Mouse (Mus musculus) mouse embryonic stem cell (cell line): ENCODE measurements around the gene Paxx.

Source experiments
- in situ Hi-C, 2 experiments: fragments of 300-500 bp; cut with MboI; formaldehyde crosslinking; loops; 1 replicate in 1 of 2; 3 replicates in 1 of 2; pipeline ENCODE4 v1.14.3; 2019 to 2020; ENCODE audit warnings: low sequenced_read_pairs in 2 of 2, low pct_unique_long_range_greater_than_20kb in 1 of 2, mixed read lengths in 1 of 2; ENCODE audit not compliant: unreplicated experiment in 1 of 2

Gene Paxx

DNA sequence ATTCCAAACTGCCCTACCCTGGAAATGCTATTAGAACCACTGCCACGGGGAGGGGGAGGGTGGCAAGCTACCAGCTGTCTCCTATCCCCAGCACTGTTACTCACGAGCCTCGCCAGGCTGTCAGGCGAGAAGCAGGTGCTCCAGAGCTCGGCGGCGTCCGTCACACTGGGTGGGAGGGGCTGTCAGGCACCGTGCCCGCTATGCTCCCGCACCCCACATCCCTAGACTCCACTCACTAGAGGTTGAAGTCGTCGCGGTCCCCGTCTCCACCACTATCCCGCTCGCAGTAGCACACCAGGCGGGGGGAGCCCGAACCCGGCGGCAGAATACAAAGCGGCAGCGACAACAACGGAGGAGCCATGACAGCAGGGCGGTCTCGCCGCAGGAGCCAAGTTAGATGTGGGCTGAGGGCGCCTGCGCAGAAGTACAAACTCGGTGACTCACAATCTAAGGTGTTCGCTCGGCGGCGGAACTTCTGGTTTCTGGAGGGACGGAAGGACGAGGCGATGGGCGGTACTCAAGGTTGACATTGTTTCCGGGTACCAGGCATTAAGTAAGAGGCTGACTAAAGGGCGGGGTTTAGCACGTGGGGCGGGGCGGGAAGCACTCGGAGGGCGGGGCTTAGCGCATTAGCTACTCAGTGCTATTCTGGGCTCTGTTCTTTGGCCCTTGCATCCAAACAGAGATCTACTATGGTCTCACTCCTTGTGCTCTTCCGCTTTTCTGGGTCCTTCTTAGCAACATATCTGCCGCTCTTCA is at the start of gene Paxx:
Gene Paxx (minus strand): TSS at position 544 of the 759 bp plus-strand sequence.
- in situ Hi-C loops, result no loop called here

DNA sequence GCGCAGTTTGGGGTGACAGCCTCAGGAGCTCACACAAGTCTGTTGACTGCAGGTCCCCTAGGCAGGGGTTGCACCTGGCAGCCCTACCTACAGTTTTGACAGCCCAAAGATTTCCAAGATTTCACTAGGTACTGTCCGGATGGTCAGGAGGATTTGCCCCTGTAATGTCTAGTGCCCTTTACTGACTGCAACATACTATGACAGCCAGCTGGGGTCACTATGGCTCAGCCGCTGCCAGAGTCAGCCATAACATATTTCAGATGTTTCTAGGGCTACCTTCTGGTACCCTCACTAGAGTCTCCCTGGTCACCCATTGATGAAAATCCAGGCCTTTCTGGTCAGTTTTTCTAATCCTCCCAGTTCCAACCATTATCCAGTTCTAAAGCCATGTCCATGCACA is 49.0 kb upstream of the Paxx start:
- in situ Hi-C loops, result no loop called here

DNA sequence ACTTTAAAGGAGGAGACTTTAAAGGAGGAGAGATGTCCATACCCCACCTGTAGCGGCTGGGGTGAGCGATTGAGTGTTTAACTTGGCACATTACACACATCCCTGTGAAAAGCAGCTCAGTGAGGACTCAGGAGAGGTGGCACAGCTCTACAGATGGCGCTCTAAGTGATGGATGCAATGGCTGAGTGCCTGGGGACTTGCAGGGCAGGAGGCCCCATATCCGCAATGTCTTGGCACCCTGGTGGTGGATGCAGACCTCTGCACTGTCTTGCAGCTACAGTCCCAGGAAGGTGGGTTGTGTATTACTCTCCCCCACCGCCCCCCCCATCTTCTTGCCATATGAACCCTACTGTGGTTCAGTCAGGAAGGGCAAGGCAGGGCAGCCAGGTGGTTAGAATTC is 46.1 kb upstream of the Paxx start:
- in situ Hi-C loops, result no loop called here

DNA sequence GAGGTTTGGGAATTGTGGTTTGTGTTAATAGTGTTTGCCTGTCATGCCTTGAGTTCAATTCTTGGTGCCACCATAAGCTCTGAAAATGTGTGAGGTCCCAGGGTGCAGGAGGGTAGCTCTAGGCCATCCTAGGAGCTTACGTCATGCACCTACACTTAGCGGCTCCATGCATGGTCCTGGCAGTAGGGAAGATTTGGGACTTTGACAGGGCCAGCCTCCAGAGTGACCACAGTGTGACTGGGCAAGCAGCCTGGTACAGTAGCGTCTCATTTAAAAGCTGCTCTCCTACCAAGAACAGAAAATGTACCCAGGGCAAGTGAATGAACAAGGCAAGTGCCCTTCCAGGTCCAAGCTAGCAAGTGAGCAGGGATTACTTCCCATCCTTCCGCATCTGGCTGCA is 45.0 kb upstream of the Paxx start:
- in situ Hi-C loops, result no loop called here

DNA sequence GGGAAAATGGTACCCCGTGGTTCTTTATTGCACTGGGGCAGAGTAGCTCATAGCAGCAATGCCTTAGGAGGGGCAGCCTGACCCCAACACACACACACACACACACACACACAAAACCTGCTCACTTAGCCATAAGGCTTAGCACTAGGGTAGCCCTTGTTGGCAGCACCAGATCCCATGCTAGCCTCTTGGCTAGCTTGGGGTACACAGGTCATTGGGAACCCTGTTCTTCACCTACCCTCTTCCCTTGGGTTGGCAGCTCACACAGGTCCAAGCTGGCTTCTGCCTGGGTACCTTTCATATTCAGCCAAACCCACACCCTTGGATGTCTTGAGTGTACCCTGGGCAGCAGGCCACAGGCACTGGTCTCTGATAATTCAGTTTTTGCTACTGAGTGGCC is 44.1 kb upstream of the Paxx start:
- in situ Hi-C loops, result no loop called here

DNA sequence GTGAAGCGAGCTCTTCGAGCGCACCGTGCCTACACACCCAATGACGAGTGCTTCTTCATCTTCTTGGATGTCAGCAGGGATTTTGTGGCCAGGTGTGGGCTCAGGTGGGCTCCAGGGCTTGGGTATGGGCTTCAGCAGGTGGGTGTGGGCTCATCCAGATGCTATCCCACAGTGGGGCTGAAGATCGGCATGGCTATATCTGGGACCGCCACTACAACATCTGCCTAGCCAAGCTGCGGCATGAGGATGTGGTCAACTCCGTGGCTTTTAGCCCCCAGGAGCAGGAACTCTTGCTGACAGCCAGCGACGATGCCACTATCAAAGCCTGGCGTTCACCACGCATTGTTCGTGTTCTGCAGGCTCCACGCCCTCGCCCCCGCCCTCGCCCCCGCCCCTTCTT is 43.6 kb upstream of the Paxx start:
- in situ Hi-C loops, result no loop called here

DNA sequence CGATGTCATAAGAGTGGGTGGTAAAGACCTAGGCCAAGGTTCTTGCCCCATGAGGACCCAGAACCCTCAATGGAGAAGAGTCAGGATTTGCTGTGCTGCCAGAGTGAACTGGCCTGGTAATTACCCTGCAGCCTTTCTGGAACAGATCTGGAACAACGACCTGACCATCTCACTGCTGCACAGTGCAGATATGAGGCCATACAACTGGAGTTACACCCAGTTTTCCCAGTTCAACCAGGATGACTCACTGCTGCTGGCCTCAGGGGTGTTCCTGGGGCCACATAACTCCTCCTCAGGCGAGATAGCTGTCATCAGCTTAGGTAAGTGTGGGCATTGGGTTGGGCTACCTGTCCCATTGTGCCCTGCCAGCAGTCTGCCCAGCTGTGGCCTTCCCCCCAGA is 41.8 kb upstream of the Paxx start:
- in situ Hi-C loops, result no loop called here

DNA sequence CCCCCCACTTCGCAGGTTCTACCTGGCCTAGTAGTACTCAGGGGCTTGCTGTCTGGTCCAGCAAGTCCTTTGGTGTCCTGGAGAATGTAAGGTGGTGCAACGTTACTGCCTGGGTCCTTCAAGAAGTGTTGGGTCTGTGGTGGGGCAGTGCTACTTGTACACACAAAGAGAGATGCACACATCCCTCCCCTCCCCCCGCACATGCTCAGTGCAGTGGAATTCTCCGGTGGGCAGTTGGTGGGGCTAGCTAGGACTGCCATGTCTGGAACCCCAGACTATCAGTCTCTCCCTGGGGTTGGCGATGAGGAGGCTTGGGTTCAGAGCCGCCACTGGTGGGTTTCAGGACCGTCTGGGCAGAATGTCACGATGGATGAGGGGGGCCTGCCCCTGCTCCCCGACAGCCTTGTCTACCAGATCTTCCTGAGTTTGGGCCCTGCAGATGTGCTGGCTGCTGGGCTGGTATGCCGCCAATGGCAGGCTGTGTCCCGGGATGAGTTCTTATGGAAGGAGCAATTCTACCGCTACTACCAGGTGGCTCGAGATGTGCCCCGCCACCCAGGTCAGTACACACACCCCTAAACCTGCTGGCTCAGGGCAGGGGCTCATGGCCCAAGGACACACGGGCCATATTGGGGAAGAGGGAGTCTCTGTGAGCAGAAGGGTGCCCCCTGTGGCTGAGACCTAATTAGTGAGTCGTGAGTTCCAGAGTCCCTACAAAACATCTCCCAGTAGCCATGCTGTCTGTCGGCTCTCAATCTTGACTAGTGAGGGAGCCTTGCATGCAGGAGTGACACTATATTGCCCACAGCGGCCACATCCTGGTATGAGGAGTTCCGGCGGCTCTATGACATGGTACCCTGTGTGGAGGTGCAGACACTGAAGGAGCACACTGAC is 40.9 kb upstream of the Paxx start, which contains the start of gene C8g:
Gene C8g (minus strand): TSS at position 127 of the 894 bp plus-strand sequence.
- in situ Hi-C loops, result no loop called here

DNA sequence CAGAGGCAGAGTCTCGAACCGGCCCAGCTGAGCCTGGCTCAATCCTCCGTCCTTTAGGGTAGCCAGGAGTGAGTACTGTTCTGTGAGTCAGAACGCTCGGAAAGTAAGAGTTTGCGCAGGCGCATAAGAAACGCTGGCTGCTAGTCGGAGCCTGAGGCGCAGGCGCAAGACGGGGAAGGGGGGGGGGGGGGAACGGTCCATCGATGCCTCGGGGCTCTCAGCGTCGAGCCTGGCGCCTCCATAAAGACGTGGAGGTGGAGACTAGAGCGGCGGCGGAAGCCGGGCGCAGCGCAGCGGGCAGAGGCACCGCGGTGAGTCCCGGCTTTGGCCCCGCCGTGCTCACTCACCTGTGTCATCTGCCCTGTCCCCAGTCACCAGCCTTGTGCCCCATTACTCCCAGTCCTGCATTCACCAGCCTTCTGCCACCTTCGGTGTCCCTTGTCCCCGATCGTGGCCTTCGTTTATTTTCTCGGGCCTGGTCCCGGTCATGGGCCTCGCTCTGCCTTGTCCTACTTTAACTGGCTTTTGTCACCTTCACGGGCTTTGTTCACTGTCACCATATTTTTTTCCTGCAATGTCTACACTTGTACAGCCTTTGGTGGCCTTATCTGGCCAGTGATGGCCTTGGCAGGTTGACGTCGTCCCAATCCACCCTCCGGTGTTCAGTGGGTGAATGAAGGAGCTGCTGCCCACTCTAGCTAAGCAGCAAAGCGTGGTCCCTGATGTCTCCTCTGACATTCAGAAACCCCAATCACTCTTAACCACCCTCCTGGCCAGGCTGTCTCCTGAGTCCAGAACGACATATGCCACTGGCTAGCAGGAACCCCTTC is 39.9 kb upstream of the Paxx start, which contains the start of gene Fbxw5:
Gene Fbxw5 (plus strand): TSS at position 175 of the 830 bp plus-strand sequence.
- in situ Hi-C loops, result no loop called here

DNA sequence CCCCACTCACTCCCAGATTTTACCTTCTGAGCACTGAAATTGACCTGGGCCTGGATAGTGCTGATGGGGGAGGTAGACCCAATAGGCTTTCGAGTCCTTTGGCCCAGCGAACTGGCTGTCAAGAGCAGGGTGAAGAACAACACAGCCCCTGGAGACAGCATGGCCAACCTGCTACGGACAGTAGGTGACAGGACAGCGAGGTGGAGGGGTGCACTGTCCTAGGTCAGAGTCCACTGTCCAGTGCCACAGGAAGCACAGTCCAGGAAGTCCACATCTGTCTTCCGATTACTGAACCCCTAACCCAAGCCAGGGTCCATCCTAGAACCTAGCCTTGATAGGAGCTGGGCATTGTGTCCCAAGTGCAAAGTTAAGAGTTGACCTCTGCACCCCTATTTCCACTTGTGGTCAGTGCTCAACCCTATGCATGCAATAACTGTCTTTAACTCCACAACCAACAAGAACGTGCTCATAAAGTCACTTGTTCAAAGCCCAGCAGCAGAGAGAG is 39.2 kb upstream of the Paxx start:
- in situ Hi-C loops, result no loop called here

DNA sequence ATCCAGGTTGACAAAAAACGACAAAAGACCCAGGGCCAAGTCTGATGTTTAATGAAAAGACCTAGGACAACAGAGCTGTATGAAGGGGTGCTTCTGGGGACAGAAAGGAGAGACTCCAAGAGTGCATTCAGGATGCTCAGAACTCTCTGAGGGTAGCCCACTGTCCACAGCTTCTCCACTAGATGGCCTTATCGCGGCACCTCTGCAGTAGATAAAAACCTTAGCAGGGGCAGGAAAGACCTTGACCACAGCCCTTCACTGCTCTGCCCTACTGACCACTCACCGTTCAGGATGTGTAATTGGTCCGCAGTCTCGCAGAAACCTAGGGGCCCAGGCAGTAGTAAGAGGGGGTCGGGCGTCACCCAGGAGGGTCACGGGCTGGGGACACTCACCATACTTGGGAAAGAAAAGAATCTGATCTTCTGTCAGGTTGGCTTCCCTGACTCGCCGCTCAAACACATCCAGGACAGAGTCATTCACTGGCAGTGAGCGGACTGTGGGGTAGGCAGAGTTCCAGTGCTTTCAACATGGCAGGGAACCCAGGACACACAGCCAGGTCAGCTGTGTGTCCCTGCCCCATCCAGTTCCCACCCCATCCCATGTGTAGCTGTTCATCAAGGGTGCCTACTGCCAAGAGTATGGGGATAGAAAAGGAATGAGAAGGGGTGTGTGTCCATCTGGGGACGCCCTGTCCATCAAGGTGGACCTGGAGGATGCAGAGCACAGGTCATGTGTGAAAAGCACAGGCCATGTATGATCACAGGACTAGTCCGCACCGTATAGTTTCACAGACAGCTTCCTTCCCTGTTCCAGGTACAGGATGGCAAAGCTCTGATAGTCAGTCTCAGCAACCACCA is 38.0 kb upstream of the Paxx start:
- in situ Hi-C loops, result no loop called here

DNA sequence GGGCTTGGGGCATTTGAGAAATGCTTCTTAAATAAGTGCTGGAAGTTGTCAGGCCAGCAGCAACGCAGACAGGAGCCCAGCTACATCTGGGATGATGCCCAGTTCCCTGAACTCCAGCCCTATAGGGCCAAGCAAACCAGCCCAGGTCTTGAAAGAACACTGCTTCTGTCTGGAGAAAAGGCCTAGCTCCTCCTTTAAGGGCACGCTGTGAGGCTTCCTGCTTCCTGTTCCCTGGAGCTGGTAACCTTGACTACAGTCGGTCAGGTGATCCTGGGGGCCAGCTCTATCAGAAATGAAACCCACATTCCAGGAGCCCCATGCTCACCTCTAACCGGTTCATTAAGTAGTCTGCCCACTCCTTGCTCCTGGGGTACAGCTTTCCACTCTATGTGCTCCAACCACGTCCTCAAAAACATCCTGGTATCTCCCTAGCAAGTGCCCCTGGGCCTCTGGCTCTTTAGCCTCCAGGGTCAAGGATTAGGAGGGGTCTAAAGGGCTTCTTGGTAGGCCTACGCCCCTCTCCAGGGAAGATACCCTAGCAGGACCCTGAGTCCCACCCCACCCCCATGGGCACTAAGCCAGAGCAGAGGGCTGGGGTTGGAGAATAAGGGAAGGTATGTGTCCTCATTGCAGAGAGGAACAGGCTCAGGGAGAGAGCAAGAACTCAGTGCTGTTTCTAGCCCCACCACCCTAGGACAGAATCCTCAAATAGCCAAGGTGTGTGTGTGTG is 37.1 kb upstream of the Paxx start:
- in situ Hi-C loops, result no loop called here

DNA sequence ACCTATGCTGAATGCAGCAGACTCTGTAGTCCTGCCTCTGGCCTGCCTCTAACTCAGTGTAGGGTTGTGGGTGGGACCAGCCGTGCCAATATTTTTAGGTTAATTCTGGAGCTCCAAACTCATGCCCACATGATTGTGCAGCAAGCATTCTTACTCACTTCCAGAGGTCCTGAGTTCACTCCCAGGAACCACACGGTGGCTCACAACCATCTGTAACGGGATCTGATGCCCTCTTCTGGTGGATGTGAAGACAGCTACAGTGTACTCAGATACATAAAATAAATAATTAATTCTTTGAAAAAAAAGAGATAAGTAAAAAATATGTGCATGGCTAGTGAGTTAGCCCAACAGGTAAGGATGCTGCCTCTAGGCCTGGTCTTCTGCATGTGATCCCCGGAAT is 35.6 kb upstream of the Paxx start:
- in situ Hi-C loops, result no loop called here

DNA sequence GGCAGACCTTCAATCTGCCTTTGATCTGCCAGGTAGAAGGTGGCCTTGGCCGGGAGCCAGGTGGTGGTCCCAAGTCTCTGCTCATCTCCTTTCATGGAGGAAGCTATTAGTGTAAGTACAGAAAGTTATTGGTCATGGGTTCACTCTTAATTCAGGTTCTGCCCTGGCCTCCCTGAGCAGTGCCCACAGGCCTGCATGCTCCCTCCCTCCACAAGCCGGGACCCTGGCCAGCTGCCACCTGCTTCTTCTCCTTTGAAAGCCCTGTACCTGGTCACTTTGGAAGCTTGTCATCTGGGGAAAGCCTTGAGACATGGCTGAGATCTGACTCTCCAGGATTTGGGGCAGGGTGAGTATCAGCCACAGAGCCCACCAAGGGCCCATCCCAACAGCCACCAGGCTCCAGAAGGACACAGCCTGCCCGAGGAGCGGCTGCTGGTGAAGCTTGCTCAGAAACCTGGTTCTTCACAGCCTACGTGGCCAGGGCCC is 32.6 kb upstream of the Paxx start, which contains the start of gene Lcn12:
Gene Lcn12 (minus strand): TSS at position 436 of the 486 bp plus-strand sequence.
- in situ Hi-C loops, result no loop called here

DNA sequence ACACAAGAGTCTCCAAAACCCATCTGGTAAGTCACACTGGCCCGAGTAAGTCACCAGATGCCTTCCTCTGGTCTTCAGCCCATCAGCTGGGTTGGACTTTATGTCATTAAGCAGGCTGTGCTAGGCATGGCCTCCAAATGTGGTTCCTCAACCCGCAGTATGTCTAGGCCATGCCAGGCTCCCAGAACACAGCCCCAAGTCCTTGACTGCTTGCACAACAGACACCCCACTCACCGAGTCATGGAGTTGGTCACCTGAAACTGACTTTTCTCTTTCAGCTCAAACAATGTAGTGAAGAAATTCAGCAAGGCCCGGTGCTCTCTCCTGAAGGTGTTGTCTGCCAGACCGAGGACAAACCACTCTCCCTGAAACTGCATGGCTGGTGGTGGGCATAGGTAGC is 32.1 kb upstream of the Paxx start:
- in situ Hi-C loops, result no loop called here

DNA sequence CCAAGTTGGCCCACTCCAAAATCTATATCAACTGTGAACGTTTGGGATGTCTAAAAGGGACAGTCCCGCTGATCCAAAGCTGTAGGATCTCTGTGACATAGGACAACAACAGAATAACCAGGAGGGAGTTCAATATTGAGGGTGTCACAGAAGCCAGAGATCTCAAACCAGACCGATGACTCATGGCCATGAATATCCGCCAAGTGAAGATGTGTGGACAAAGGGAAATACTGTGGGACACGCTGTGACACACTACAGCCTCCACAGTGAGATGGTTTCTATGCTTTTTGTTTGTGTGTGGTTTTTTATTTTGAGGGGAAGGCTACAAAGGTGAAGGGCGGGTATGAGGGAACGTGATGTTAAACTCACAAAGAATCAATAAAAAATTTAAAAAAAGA is 27.8 kb upstream of the Paxx start:
- in situ Hi-C loops, result no loop called here
